Mouse (Mus musculus) ES-E14 (cell line): Measurements from ENCODE around the gene Ankrd53.

Experiments used
- CHD2 ChIP-seq: IDR thresholded peaks from 2 replicates; pipeline ENCODE4 v1.6.1; 2014; ENCODE audit warnings: mild to moderate bottlenecking, low read depth, low read length, inconsistent platforms
- HCFC1 ChIP-seq: IDR thresholded peaks from 2 replicates; pipeline ENCODE4 v1.6.1; 2012; ENCODE audit warnings: low read length, inconsistent platforms, borderline replicate concordance; ENCODE audit not compliant: insufficient read depth

DNA sequence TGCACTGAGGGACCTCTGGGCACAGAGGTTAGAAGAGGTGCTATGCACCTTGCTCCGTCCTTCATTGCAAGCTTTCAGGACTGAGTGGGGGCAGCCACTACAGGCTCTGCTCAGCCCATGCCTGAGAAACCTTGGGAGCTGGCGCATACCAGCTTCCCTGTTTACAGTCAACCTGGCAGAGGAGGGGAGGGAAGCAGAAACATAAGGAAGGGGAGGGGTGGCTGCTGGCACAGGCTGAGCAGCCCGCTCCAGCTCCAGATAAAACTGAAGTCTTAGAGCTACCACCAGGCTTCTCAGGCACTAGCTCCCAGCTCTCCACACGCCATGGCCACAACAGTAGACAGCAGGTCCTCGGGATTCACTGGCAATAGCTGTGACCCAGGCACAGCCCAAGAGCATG lies 19.7 kb upstream of the Ankrd53 start, which contains the start of gene Atp6v1b1:
- TF ChIP-seq HCFC1 (no peak), CHD2 (no peak)
